Mouse (Mus musculus): ENCODE results near the gene Hao2.

DNA sequence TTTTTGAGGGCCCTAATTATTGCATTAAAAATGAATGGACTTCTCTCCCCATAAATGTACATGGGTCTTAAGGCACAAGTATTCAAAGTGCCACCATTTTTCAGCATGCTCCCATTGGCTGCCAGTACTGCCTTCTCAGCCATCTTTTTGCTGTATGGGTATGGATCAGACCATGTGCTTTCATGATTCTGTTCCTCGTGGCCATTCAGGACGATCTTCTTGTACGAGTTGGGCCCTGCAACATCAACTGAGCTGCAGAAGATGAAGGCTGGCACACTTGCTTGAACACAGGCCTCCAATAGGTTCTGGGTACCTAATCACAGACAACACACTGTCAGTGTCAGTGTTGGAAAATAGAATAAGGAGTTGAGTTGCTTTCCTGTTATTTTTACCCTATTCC is 40.0 kb downstream of the Hao2 start:
- TF ChIP-seq POLR2A (IDR thresholded peaks at IDR 0.05; ENCODE audit: extremely low read depth, insufficient read depth, low read length) (no peak), CTCF (IDR thresholded peaks at IDR 0.05; ENCODE audit: extremely low read depth, insufficient read depth, low read length) (no peak)
